ENCODE assay signal across 8 mouse cellular contexts in genomic region chr10:80856267-80856666, GRCm38 (mm10). TPM values are rescaled to one million over a fixed set of nuclear protein-coding genes. Genes with fewer than 3 reads are reported as not detected.
DNase-seq lines count a peak whose midpoint lies in the region; ATAC-seq and TF ChIP-seq lines count a peak whose summit lies in the region.

No protein-coding gene starts in this region.

- no peak overlapping the region for H3K4me3 ChIP-seq in lung, postnatal 0 days (ENCODE audit: low read depth, low read length)
- H3K4me3 ChIP-seq in cortical plate, adult 2 months (ENCODE audit: insufficient read depth, low read length) = peak overlapping the region; percentile 93; the same call in 1 of the 2 replicates
- peak overlapping the region in 1 of 2 experiments; percentile 92; a peak in 1 of 4 replicates for H3K4me3 ChIP-seq in heart, embryonic 14.5 days (ENCODE audit: control insufficient read depth in 1 of 2, insufficient read depth in 1 of 2, low read depth in 1 of 2, low read length in 2 of 2)
- H3K4me3 ChIP-seq in liver, embryonic 14.5 days (ENCODE audit: insufficient read depth in 1 of 2, low read depth in 2 of 2, low read length in 2 of 2) = peak overlapping the region; percentile 69 to 100
- H3K4me3 ChIP-seq in stomach, embryonic 16.5 days (replicated peaks; ENCODE audit: low read length) = peak overlapping the region; percentile 90

- no peak overlapping the region for H3K27ac ChIP-seq in lung, postnatal 0 days (ENCODE audit: low read length)
- no peak overlapping the region for H3K27ac ChIP-seq in cortical plate, adult 2 months (ENCODE audit: insufficient read depth, low read length)
- H3K27ac ChIP-seq in heart, embryonic 14.5 days (replicated peaks in 1 of 2; ENCODE audit: control insufficient read depth in 1 of 2, insufficient read depth in 1 of 2, low read depth in 2 of 2, low read length in 2 of 2) = no peak overlapping the region
- peak overlapping the region; percentile 100 for H3K27ac ChIP-seq in liver, embryonic 14.5 days
- H3K27ac ChIP-seq in stomach, embryonic 16.5 days (ENCODE audit: low read length) = no peak overlapping the region

- intact Hi-C loops in gastrocnemius, postnatal 14 days (cut with DNase I; ENCODE audit: low total_unique reads) = no loop called here

- 46% methylated on average over 3 of the region's 3 CpGs for WGBS in lung, postnatal 0 days
- WGBS in heart, embryonic 14.5 days = 72% methylated on average over 3 of the region's 3 CpGs
- 31% methylated on average over 3 of the region's 3 CpGs for WGBS in liver, embryonic 14.5 days (ENCODE audit: insufficient replicate concordance)
- WGBS in stomach, embryonic 16.5 days = 60% methylated on average over 3 of the region's 3 CpGs

- peak overlapping the region; percentile 50; the same call in 1 of the 2 replicates for H3K9ac ChIP-seq in lung, postnatal 0 days (replicated peaks; ENCODE audit: low read depth)
- H3K9ac ChIP-seq in heart, embryonic 14.5 days (ENCODE audit: low read length) = peak overlapping the region; percentile 91
- H3K9ac ChIP-seq in liver, embryonic 14.5 days (replicated peaks) = peak overlapping the region; percentile 99
- peak overlapping the region; percentile 93 for H3K9ac ChIP-seq in stomach, embryonic 16.5 days (ENCODE audit: low read length)

- H3K36me3 ChIP-seq in lung, postnatal 0 days (ENCODE audit: insufficient read depth, low read length) = no peaks in the 10 kb centered on the region
- peaks cover 28% of the 10 kb centered on the region for H3K36me3 ChIP-seq in heart, embryonic 14.5 days (ENCODE audit: control insufficient read depth, insufficient read depth, low read length)
- H3K36me3 ChIP-seq in liver, embryonic 14.5 days (replicated peaks; ENCODE audit: control insufficient read depth, insufficient read depth, low read depth) = peaks cover 14% of the 10 kb centered on the region
- peaks cover 3% of the 10 kb centered on the region; the same call in 1 of the 2 replicates for H3K36me3 ChIP-seq in stomach, embryonic 16.5 days (ENCODE audit: control insufficient read depth, insufficient read depth, low read length)

- peak; percentile 20 for TF ChIP-seq CTCF in lung, postnatal 0 days (IDR thresholded peaks at IDR 0.05)
- 0 out of 2 replicates have a peak, but pooled peaks have one; percentile 0 for TF ChIP-seq CTCF in cortical plate, adult 2 months (IDR thresholded peaks at IDR 0.05; ENCODE audit: extremely low read depth, insufficient read depth, low read length)
- TF ChIP-seq CTCF in liver, embryonic 14.5 days (IDR thresholded peaks at IDR 0.05; ENCODE audit: low read depth) = peak; percentile 56

- ATAC-seq in lung, postnatal 0 days = no peak
- no peak for ATAC-seq in heart, embryonic 14.5 days (ENCODE audit: insufficient number of reproducible peaks, insufficient read depth, low FRiP score, low read depth)
- no peak for ATAC-seq in liver, embryonic 14.5 days (ENCODE audit: insufficient read depth)
- no peak for ATAC-seq in stomach, embryonic 16.5 days (ENCODE audit: insufficient read depth, low FRiP score)

- no peaks in the 10 kb centered on the region for H3K9me3 ChIP-seq in lung, postnatal 0 days (ENCODE audit: low read length)
- no peaks in the 10 kb centered on the region for H3K9me3 ChIP-seq in heart, embryonic 14.5 days (ENCODE audit: control insufficient read depth, low read length)
- no peaks in the 10 kb centered on the region for H3K9me3 ChIP-seq in liver, embryonic 14.5 days (ENCODE audit: control insufficient read depth, low read length)
- no peaks in the 10 kb centered on the region for H3K9me3 ChIP-seq in stomach, embryonic 16.5 days (replicated peaks; ENCODE audit: control insufficient read depth, low read length)

- peak overlapping the region; percentile 100 for H3K4me2 ChIP-seq in lung, postnatal 0 days (replicated peaks; ENCODE audit: low read depth, low read length)
- H3K4me2 ChIP-seq in heart, embryonic 14.5 days (ENCODE audit: low read length) = peak overlapping the region; percentile 100
- H3K4me2 ChIP-seq in liver, embryonic 14.5 days (ENCODE audit: low read depth) = peak overlapping the region; percentile 99
- H3K4me2 ChIP-seq in stomach, embryonic 16.5 days (ENCODE audit: low read depth, low read length) = peak overlapping the region; percentile 98; the same call in 1 of the 2 replicates

- no peak for TF ChIP-seq EP300 in lung, postnatal 0 days (IDR thresholded peaks at IDR 0.05)
- TF ChIP-seq EP300 in liver, embryonic 14.5 days (IDR thresholded peaks at IDR 0.05; ENCODE audit: low read depth) = no peak

- no peak for DNase-seq in lung, postnatal 0 days (ENCODE audit: low spot score)
- DNase-seq in lung, postnatal 4 days = no peak
- peak in 1 of 3 experiments; percentile 46 for DNase-seq in liver, embryonic 14.5 days (ENCODE audit: low read depth in 3 of 3, low spot score in 3 of 3)
- no peak for DNase-seq in cerebellum, postnatal 4 days (ENCODE audit: low spot score in 2 of 2)
- no peak for DNase-seq in gastrocnemius, postnatal 14 days

- no peaks in the 10 kb centered on the region for H3K27me3 ChIP-seq in lung, postnatal 0 days (replicated peaks; ENCODE audit: insufficient read depth, low read length)
- H3K27me3 ChIP-seq in heart, embryonic 14.5 days (ENCODE audit: control insufficient read depth, insufficient read depth, low read length) = no peaks in the 10 kb centered on the region
- H3K27me3 ChIP-seq in liver, embryonic 14.5 days (ENCODE audit: control insufficient read depth, insufficient read depth, low read length) = no peaks in the 10 kb centered on the region
- H3K27me3 ChIP-seq in stomach, embryonic 16.5 days (ENCODE audit: control insufficient read depth, insufficient read depth, low read length) = no peaks in the 10 kb centered on the region

- no peak for TF ChIP-seq POLR2A in cortical plate, adult 2 months (IDR thresholded peaks at IDR 0.05; ENCODE audit: extremely low read depth, insufficient read depth, low read length)

- H3K4me1 ChIP-seq in lung, postnatal 0 days (ENCODE audit: insufficient read depth, low read depth, low read length) = peaks cover 5% of the 10 kb centered on the region; the same call in 1 of the 2 replicates
- H3K4me1 ChIP-seq in cortical plate, adult 2 months (ENCODE audit: control insufficient read depth, insufficient read depth, low read length) = peaks cover 4% of the 10 kb centered on the region; the same call in 1 of the 2 replicates
- H3K4me1 ChIP-seq in heart, embryonic 14.5 days (ENCODE audit: control insufficient read depth in 2 of 2, insufficient read depth in 2 of 2, low read length in 2 of 2) = peaks cover 10 to 23% of the 10 kb centered on the region in 2 experiments
- H3K4me1 ChIP-seq in liver, embryonic 14.5 days (replicated peaks; ENCODE audit: control insufficient read depth in 2 of 2, insufficient read depth in 2 of 2, low read length in 1 of 2) = peaks cover 46 to 51% of the 10 kb centered on the region in 2 experiments
- peaks cover 34% of the 10 kb centered on the region for H3K4me1 ChIP-seq in stomach, embryonic 16.5 days (ENCODE audit: control insufficient read depth, insufficient read depth, low read length)

RNA-seq across cellular contexts. Expression of gene Sppl2b, which starts 1.2 kb away (rescaled TPM):
- polyA plus RNA-seq in lung, postnatal 0 days (2015; fragmentation: Nextera tagmentation; extraction: Ambion mirVana) = 26.5 and 26.8 TPM in 2 replicates
- polyA plus RNA-seq in cortical plate, adult 2 months (2012; rRNA removed) = 94.2 and 96.5 TPM in 2 replicates
- polyA plus RNA-seq in heart, embryonic 14.5 days (2014; fragmentation: Nextera tagmentation; extraction: Ambion mirVana) = 21.3 and 23.7 TPM in 2 replicates
- 76.1 and 82.4 TPM in 2 replicates for polyA plus RNA-seq in liver, embryonic 14.5 days (2012; rRNA removed)
- 34.7 and 44.5 TPM in 2 replicates for polyA plus RNA-seq in liver, embryonic 14.5 days (2014; fragmentation: Nextera tagmentation; extraction: Ambion mirVana)
- 40.0 and 42.7 TPM in 2 replicates for polyA plus RNA-seq in stomach, embryonic 16.5 days (2015; fragmentation: Nextera tagmentation; extraction: Ambion mirVana)
- total RNA-seq in gastrocnemius, postnatal 14 days (2021) = 10 to 100 TPM; 24.0 to 28.1 TPM

RNA-seq across cellular contexts. Expression of gene Lsm7, which starts 1.3 kb away (rescaled TPM):
- polyA plus RNA-seq in lung, postnatal 0 days (2015; fragmentation: Nextera tagmentation; extraction: Ambion mirVana) = 129 and 138 TPM in 2 replicates
- polyA plus RNA-seq in cortical plate, adult 2 months (2012; rRNA removed) = 223 and 238 TPM in 2 replicates
- polyA plus RNA-seq in heart, embryonic 14.5 days (2014; fragmentation: Nextera tagmentation; extraction: Ambion mirVana) = 200 and 230 TPM in 2 replicates
- polyA plus RNA-seq in liver, embryonic 14.5 days (2012; rRNA removed) = 196 and 215 TPM in 2 replicates
- polyA plus RNA-seq in liver, embryonic 14.5 days (2014; fragmentation: Nextera tagmentation; extraction: Ambion mirVana) = 178 and 181 TPM in 2 replicates
- polyA plus RNA-seq in stomach, embryonic 16.5 days (2015; fragmentation: Nextera tagmentation; extraction: Ambion mirVana) = 192 and 210 TPM in 2 replicates
- total RNA-seq in gastrocnemius, postnatal 14 days (2021) = 10 to 100 TPM; 24.5 to 27.7 TPM

RNA-seq across cellular contexts. Expression of gene Lingo3, which starts 12.4 kb away (rescaled TPM):
- not detected in 2 replicates for polyA plus RNA-seq in lung, postnatal 0 days (2015; fragmentation: Nextera tagmentation; extraction: Ambion mirVana)
- polyA plus RNA-seq in cortical plate, adult 2 months (2012; rRNA removed) = 24.8 and 29.4 TPM in 2 replicates
- polyA plus RNA-seq in heart, embryonic 14.5 days (2014; fragmentation: Nextera tagmentation; extraction: Ambion mirVana) = 0.46 TPM in 2 replicates
- 0.01 TPM in 1 of 2 replicates, not detected in the other for polyA plus RNA-seq in liver, embryonic 14.5 days (2012; rRNA removed)
- 0.04 TPM in 1 of 2 replicates, not detected in the other for polyA plus RNA-seq in liver, embryonic 14.5 days (2014; fragmentation: Nextera tagmentation; extraction: Ambion mirVana)
- 0.05 and 0.12 TPM in 2 replicates for polyA plus RNA-seq in stomach, embryonic 16.5 days (2015; fragmentation: Nextera tagmentation; extraction: Ambion mirVana)
- total RNA-seq in gastrocnemius, postnatal 14 days (2021) = 10 to 100 TPM; 11.3 to 24.5 TPM

RNA-seq across cellular contexts. Expression of gene Tmprss9, which starts 15.4 kb away (rescaled TPM):
- 0.04 TPM in 1 of 2 replicates, not detected in the other for polyA plus RNA-seq in lung, postnatal 0 days (2015; fragmentation: Nextera tagmentation; extraction: Ambion mirVana)
- 0.21 and 0.40 TPM in 2 replicates for polyA plus RNA-seq in cortical plate, adult 2 months (2012; rRNA removed)
- 0.05 and 0.07 TPM in 2 replicates for polyA plus RNA-seq in heart, embryonic 14.5 days (2014; fragmentation: Nextera tagmentation; extraction: Ambion mirVana)
- polyA plus RNA-seq in liver, embryonic 14.5 days (2012; rRNA removed) = 0.05 and 0.06 TPM in 2 replicates
- not detected in 2 replicates for polyA plus RNA-seq in liver, embryonic 14.5 days (2014; fragmentation: Nextera tagmentation; extraction: Ambion mirVana)
- 0.06 TPM in 1 of 2 replicates, not detected in the other for polyA plus RNA-seq in stomach, embryonic 16.5 days (2015; fragmentation: Nextera tagmentation; extraction: Ambion mirVana)
- total RNA-seq in gastrocnemius, postnatal 14 days (2021) = under 1 TPM in 1 of 2 experiments, not detected in 1; 0.06 TPM

RNA-seq across cellular contexts. Expression of gene Oaz1, which starts 29.8 kb away (rescaled TPM):
- 1,344 and 1,416 TPM in 2 replicates for polyA plus RNA-seq in lung, postnatal 0 days (2015; fragmentation: Nextera tagmentation; extraction: Ambion mirVana)
- polyA plus RNA-seq in cortical plate, adult 2 months (2012; rRNA removed) = 643 and 729 TPM in 2 replicates
- polyA plus RNA-seq in heart, embryonic 14.5 days (2014; fragmentation: Nextera tagmentation; extraction: Ambion mirVana) = 2,025 and 2,172 TPM in 2 replicates
- 673 and 795 TPM in 2 replicates for polyA plus RNA-seq in liver, embryonic 14.5 days (2012; rRNA removed)
- polyA plus RNA-seq in liver, embryonic 14.5 days (2014; fragmentation: Nextera tagmentation; extraction: Ambion mirVana) = 1,285 and 1,384 TPM in 2 replicates
- 1,560 and 1,582 TPM in 2 replicates for polyA plus RNA-seq in stomach, embryonic 16.5 days (2015; fragmentation: Nextera tagmentation; extraction: Ambion mirVana)
- total RNA-seq in gastrocnemius, postnatal 14 days (2021) = 100 to 1,000 TPM; 787 to 812 TPM

Comparison
In these comparisons a context has a peak if more than half of its experiments do, and no peak if none do; other contexts are left out.
1. CTCF ChIP-seq: peak in every context shown above with its lines; median percentile 56 in liver, embryonic 14.5 days; 20 in lung, postnatal 0 days; 0 in cortical plate, adult 2 months.
2. RNA of gene Lingo3, which starts 12.4 kb away (polyA plus RNA-seq): 24.8 to 29.4 TPM in cortical plate, adult 2 months; 0.46 TPM in heart, embryonic 14.5 days, 0.05 to 0.12 TPM in stomach, embryonic 16.5 days, 0.01 to 0.04 TPM in liver, embryonic 14.5 days and not detected in lung, postnatal 0 days; every median in the first group is over 10 times any median in the second.
3. Peak in every context shown above with its lines, with median percentiles within 50 percentile points of each other: H3K4me2 ChIP-seq and H3K9ac ChIP-seq.